Mouse (Mus musculus): ENCODE measurements around the gene B230219D22Rik. TPM values are rescaled to one million over a fixed set of nuclear protein-coding genes. Genes with fewer than 3 reads are reported as not detected.

The B230219D22Rik gene
- total RNA-seq (2023) = 21.5 and 27.9 TPM in 2 replicates

GRCm38 (mm10) chr13:55692535-55693242, at the start of gene B230219D22Rik:
B230219D22Rik (plus strand) TSS chr13:55693124.

DNA sequence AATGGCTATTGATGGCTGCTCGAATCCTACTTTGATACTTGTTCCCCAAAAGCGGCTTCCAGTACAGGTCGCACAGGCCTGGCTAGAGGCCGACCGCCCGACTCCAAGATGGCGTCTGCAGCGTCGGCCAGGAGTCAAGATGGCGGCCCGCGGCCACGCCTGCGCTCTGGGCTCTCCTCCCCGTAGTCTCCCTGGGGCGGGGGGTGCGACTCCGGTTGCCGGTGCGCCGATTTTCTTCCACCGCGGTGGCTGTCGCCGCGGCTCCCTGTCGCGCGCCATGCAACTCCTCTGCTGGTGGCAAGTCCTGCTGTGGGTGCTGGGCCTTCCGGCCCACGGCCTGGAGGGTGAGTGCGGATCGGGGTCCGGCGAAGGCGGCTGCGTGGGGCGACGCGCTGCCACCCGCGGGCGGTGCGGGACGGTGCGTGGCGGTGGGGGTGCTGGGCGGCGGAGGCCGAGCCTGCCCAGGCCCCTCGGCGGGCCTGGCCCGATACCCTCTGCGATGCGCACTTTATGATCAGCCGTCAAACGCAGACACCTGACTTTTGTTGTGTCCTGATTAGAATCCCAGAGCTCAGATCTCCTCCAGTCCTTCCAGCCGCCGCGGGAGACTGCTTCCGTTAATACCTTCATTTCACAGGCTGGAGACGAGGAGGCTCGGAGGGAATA, 21.7 kb downstream of the B230219D22Rik start, which contains the start of gene Txndc15:
Gene Txndc15, plus strand, starts transcription at position 150 of the 666 bp plus-strand sequence.

GRCm38 (mm10) chr13:55727120-55727838, 34.4 kb downstream of the B230219D22Rik start, which contains the start of gene Pcbd2:
Pcbd2 (plus strand) TSS chr13:55727368.

Other genes with a start within 250 kb of the B230219D22Rik start
- gene Grk6, start 248.1 kb upstream of the B230219D22Rik start, total RNA-seq (2023) = 194 and 225 TPM in 2 replicates
- gene Prr7, start 228.9 kb upstream of the B230219D22Rik start, total RNA-seq (2023) = 10.5 and 13.7 TPM in 2 replicates
- gene Dbn1, start 205.0 kb upstream of the B230219D22Rik start, total RNA-seq (2023) = 0.43 and 0.66 TPM in 2 replicates
- 146 and 160 TPM in 2 replicates for gene Pdlim7, start 179.4 kb upstream of the B230219D22Rik start, total RNA-seq (2023)
- 348 and 397 TPM in 2 replicates for gene Dok3, start 163.8 kb upstream of the B230219D22Rik start, total RNA-seq (2023)
- 32.7 and 44.4 TPM in 2 replicates for gene Ddx41, start 156.5 kb upstream of the B230219D22Rik start, total RNA-seq (2023)
- gene Fam193b, start 122.0 kb upstream of the B230219D22Rik start, total RNA-seq (2023) = 81.4 and 127 TPM in 2 replicates
- 58.1 and 75.4 TPM in 2 replicates for gene Tmed9, start 119.4 kb upstream of the B230219D22Rik start, total RNA-seq (2023)
- 12.2 and 16.8 TPM in 2 replicates for gene B4galt7, start 93.2 kb upstream of the B230219D22Rik start, total RNA-seq (2023)
- 9.2 and 9.3 TPM in 2 replicates for gene Caml, start 70.1 kb upstream of the B230219D22Rik start, total RNA-seq (2023)
- gene Ddx46, start 58.1 kb upstream of the B230219D22Rik start, total RNA-seq (2023) = 31.7 and 44.7 TPM in 2 replicates
- gene Txndc15, start 21.5 kb downstream of the B230219D22Rik start, total RNA-seq (2023) = 12.4 and 15.4 TPM in 2 replicates
- 14.3 and 26.3 TPM in 2 replicates for gene Pcbd2, start 34.2 kb downstream of the B230219D22Rik start, total RNA-seq (2023)
- not detected in 2 replicates for gene Catsper3, start 91.4 kb downstream of the B230219D22Rik start, total RNA-seq (2023)
- gene Pitx1, start 143.1 kb downstream of the B230219D22Rik start, total RNA-seq (2023) = not detected in 2 replicates